8 mouse cellular contexts compared by ENCODE assay signal in the genomic region with DNA sequence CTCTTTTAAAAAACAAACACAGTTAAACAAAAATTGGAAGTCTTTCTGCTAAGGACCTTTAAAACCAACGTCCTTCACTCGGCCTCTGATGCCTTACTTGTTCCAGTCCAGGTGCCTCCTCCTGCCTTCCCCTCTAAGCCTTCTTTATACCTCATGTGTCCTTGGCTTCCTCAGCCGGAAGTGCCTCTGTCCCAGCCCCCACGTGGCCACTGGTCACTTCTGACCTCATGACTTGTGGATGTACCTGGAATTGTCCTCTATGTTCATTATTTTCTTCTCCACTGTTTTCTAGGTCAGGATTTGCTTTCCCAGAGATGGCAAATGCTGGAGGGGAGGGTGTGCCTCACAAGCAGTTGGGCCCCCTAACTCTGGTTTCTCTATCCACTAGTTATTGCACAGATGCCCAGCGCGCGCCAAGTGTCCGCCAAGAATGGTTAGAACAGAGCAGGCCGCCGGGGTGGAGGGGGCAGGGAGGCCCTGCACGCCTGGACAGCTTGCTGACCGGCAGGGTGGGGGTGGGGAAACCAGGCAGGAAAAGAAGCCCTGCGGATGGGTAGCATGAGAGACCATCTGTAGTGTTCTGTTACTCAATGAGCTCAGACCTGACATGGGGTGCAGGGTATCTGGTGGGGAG. TPM values are rescaled to one million over a fixed set of nuclear protein-coding genes. Genes with fewer than 3 reads are reported as not detected.
DNase-seq lines count a peak whose midpoint lies in the region; ATAC-seq lines count a peak whose summit lies in the region.
"Had no signal": no experiment of that assay in that cellular context is flagged by ENCODE, and none has a peak within 500 bp of the region (broad histone marks: within the 10 kb centered on the region; RNA-seq: fewer than 3 reads in every experiment).

No protein-coding gene starts in this region.

- H3K4me1 ChIP-seq in kidney, embryonic 16.5 days (ENCODE audit: insufficient read depth, low read length): peaks cover 36% of the 10 kb centered on the region
- peaks cover 30% of the 10 kb centered on the region for H3K4me1 ChIP-seq in midbrain, embryonic 15.5 days

- 17% methylated on average over 13 of the region's 13 CpGs for WGBS in kidney, embryonic 16.5 days
- WGBS in midbrain, embryonic 15.5 days: 17% methylated on average over 13 of the region's 13 CpGs

- peak overlapping the region; percentile 93 for H3K27ac ChIP-seq in kidney, embryonic 16.5 days (ENCODE audit: low read length)
- H3K27ac ChIP-seq in midbrain, embryonic 15.5 days: no peak overlapping the region

- H3K9me3 ChIP-seq in kidney, embryonic 16.5 days (ENCODE audit: low read length): no peaks in the 10 kb centered on the region
- H3K9me3 ChIP-seq in midbrain, embryonic 15.5 days: no peaks in the 10 kb centered on the region

- peak; percentile 44 to 67 for DNase-seq in urinary bladder, postnatal 4 days (ENCODE audit: low spot score in 2 of 2)
- DNase-seq in urinary bladder, postnatal 25 days (ENCODE audit: low spot score): no peak
- no peak for DNase-seq in layer of hippocampus, adult 9-11 months
- no peak for DNase-seq in layer of hippocampus, postnatal 36 days

- no peaks in the 10 kb centered on the region for H3K27me3 ChIP-seq in kidney, embryonic 16.5 days (ENCODE audit: insufficient read depth, low read length)
- no peaks in the 10 kb centered on the region for H3K27me3 ChIP-seq in midbrain, embryonic 15.5 days (replicated peaks)

- peak overlapping the region; percentile 50 for H3K9ac ChIP-seq in kidney, embryonic 16.5 days (replicated peaks; ENCODE audit: low read length)
- H3K9ac ChIP-seq in midbrain, embryonic 15.5 days: no peak overlapping the region

- 0 out of 2 replicates have a peak, but pooled peaks have one; percentile 2 for ATAC-seq in erythroid progenitor cell, adult 5-6 weeks (replicated peaks; ENCODE audit: low FRiP score, poor library complexity, severe bottlenecking)
- peak; percentile 59 for ATAC-seq in kidney, embryonic 16.5 days (ENCODE audit: low FRiP score, low TSS enrichment)
- no peak for ATAC-seq in midbrain, embryonic 15.5 days (replicated peaks)

- peak overlapping the region; percentile 98 for H3K4me2 ChIP-seq in kidney, embryonic 16.5 days (replicated peaks; ENCODE audit: low read depth, low read length)
- H3K4me2 ChIP-seq in midbrain, embryonic 15.5 days: peak overlapping the region; percentile 98; the same call in 1 of the 2 replicates

- peak overlapping the region; percentile 74; the same call in 1 of the 2 replicates for H3K4me3 ChIP-seq in kidney, embryonic 16.5 days (ENCODE audit: low read length)
- H3K4me3 ChIP-seq in midbrain, embryonic 15.5 days: no peak overlapping the region

- peaks cover 12% of the 10 kb centered on the region; the same call in 1 of the 2 replicates for H3K36me3 ChIP-seq in kidney, embryonic 16.5 days (ENCODE audit: insufficient read depth, low read length)
- no peaks in the 10 kb centered on the region for H3K36me3 ChIP-seq in midbrain, embryonic 15.5 days (replicated peaks)

RNA-seq across cellular contexts. Expression of a gene that starts 0.6 kb away (rescaled TPM):
- total RNA-seq in erythroid progenitor cell, adult 5-6 weeks (2015; ENCODE audit: low replicate concordance): 86.9 and 122 TPM in 2 replicates
- 178 and 179 TPM in 2 replicates for total RNA-seq in erythroid progenitor cell, adult 5-6 weeks (2017; ENCODE audit: low replicate concordance)
- 170 and 179 TPM in 2 replicates for polyA plus RNA-seq in kidney, embryonic 16.5 days (2015; fragmentation: Nextera tagmentation; extraction: Ambion mirVana)
- polyA plus RNA-seq in midbrain, embryonic 15.5 days (2015; fragmentation: Nextera tagmentation; extraction: Ambion mirVana): 19.2 and 20.8 TPM in 2 replicates
- 1 to 10 TPM; 1.2 to 1.3 TPM for total RNA-seq in layer of hippocampus, postnatal 36 days (2021)

RNA-seq across cellular contexts. Expression of a gene that starts 2.4 kb away (rescaled TPM):
- not detected in 2 replicates for total RNA-seq in erythroid progenitor cell, adult 5-6 weeks (2015; ENCODE audit: low replicate concordance)
- total RNA-seq in erythroid progenitor cell, adult 5-6 weeks (2017; ENCODE audit: low replicate concordance): not detected in 2 replicates
- not detected in 2 replicates for polyA plus RNA-seq in kidney, embryonic 16.5 days (2015; fragmentation: Nextera tagmentation; extraction: Ambion mirVana)
- polyA plus RNA-seq in midbrain, embryonic 15.5 days (2015; fragmentation: Nextera tagmentation; extraction: Ambion mirVana): not detected in 2 replicates
- not detected for total RNA-seq in layer of hippocampus, postnatal 36 days (2021)
- polyA plus RNA-seq: cortical plate, adult 2 months had no signal

RNA-seq across cellular contexts. Expression of a gene that starts 9.8 kb away (rescaled TPM):
- total RNA-seq in erythroid progenitor cell, adult 5-6 weeks (2015; ENCODE audit: low replicate concordance): 2.2 and 2.5 TPM in 2 replicates
- 5.6 and 6.7 TPM in 2 replicates for total RNA-seq in erythroid progenitor cell, adult 5-6 weeks (2017; ENCODE audit: low replicate concordance)
- polyA plus RNA-seq in kidney, embryonic 16.5 days (2015; fragmentation: Nextera tagmentation; extraction: Ambion mirVana): 87.5 and 106 TPM in 2 replicates
- 12.0 and 13.3 TPM in 2 replicates for polyA plus RNA-seq in midbrain, embryonic 15.5 days (2015; fragmentation: Nextera tagmentation; extraction: Ambion mirVana)
- total RNA-seq in layer of hippocampus, postnatal 36 days (2021): 10 to 100 TPM; 10.9 to 15.0 TPM

RNA-seq across cellular contexts. Expression of a gene that starts 23.4 kb away (rescaled TPM):
- 3.4 and 18.0 TPM in 2 replicates for total RNA-seq in erythroid progenitor cell, adult 5-6 weeks (2015; ENCODE audit: low replicate concordance)
- total RNA-seq in erythroid progenitor cell, adult 5-6 weeks (2017; ENCODE audit: low replicate concordance): 3.4 and 8.5 TPM in 2 replicates
- polyA plus RNA-seq in kidney, embryonic 16.5 days (2015; fragmentation: Nextera tagmentation; extraction: Ambion mirVana): 37.7 and 39.1 TPM in 2 replicates
- 86.3 and 86.6 TPM in 2 replicates for polyA plus RNA-seq in midbrain, embryonic 15.5 days (2015; fragmentation: Nextera tagmentation; extraction: Ambion mirVana)
- 10 to 100 TPM; 84.3 to 96.2 TPM for total RNA-seq in layer of hippocampus, postnatal 36 days (2021)

RNA-seq across cellular contexts. Expression of a gene that starts 25.9 kb away (rescaled TPM):
- total RNA-seq in erythroid progenitor cell, adult 5-6 weeks (2015; ENCODE audit: low replicate concordance): 4.0 and 4.6 TPM in 2 replicates
- total RNA-seq in erythroid progenitor cell, adult 5-6 weeks (2017; ENCODE audit: low replicate concordance): 1.4 and 2.6 TPM in 2 replicates
- polyA plus RNA-seq in kidney, embryonic 16.5 days (2015; fragmentation: Nextera tagmentation; extraction: Ambion mirVana): 7.3 and 10.3 TPM in 2 replicates
- polyA plus RNA-seq in midbrain, embryonic 15.5 days (2015; fragmentation: Nextera tagmentation; extraction: Ambion mirVana): 1.2 and 1.5 TPM in 2 replicates
- total RNA-seq in layer of hippocampus, postnatal 36 days (2021): 1 to 10 TPM; 6.1 to 6.7 TPM

Comparison
In these comparisons a context has a peak if more than half of its experiments do, and no peak if none do; other contexts are left out.
1. DNase-seq: peak in urinary bladder, postnatal 4 days (2 of 2); none in urinary bladder, postnatal 25 days (single experiment), layer of hippocampus, adult 9-11 months (single experiment) and layer of hippocampus, postnatal 36 days (0 of 2).
2. RNA of a gene that starts 0.6 kb away (total RNA-seq): 86.9 to 179 TPM in erythroid progenitor cell, adult 5-6 weeks; 1.2 to 1.3 TPM in layer of hippocampus, postnatal 36 days; every median in the first group is over 10 times any median in the second.